Comparison of ENCODE assay signal across 8 mouse cellular contexts in the genomic region with DNA sequence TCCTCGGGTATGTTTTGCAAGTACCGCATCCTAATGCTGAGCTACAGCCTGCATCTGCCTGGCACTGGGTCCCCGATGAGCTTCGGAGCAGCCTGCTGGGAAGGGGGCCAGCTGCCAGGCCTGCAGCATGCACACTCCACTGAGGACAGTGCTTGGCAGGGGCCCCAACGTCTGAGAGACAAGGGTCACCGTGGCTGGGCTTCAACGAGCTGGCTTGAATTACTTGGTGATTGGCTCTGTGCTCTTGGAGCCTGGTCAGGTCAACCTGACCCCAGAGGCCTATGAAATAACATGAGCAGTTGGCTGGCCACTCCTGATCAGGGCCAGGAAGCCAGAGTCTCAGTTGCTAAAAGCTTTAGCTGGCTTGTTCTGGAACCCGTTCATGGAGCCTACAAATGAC.
DNase-seq lines count a peak whose midpoint lies in the region; ATAC-seq and TF ChIP-seq lines count a peak whose summit lies in the region.

No protein-coding gene starts in this region.

- no peak overlapping the region for H3K9ac ChIP-seq in embryonic facial prominence, embryonic 11.5 days (replicated peaks; ENCODE audit: low read length)
- H3K9ac ChIP-seq in heart, postnatal 0 days (replicated peaks; ENCODE audit: low read depth, low read length) = no peak overlapping the region
- H3K9ac ChIP-seq in midbrain, postnatal 0 days (replicated peaks; ENCODE audit: low read length, poor library complexity, severe bottlenecking) = no peak overlapping the region

- peak; percentile 48 for DNase-seq in urinary bladder, adult 2 months (ENCODE audit: low spot score)
- no peak for DNase-seq in urinary bladder, postnatal 10 days (ENCODE audit: low spot score)
- DNase-seq in embryonic facial prominence, embryonic 11.5 days (ENCODE audit: low spot score) = no peak
- DNase-seq in heart, postnatal 0 days (ENCODE audit: low spot score) = peak; percentile 53
- DNase-seq in layer of hippocampus, postnatal 14 days (ENCODE audit: low spot score in 2 of 2) = peak; percentile 74 to 89
- DNase-seq in midbrain, postnatal 0 days (ENCODE audit: low spot score) = peak; percentile 89
- no peak for DNase-seq in thymus, postnatal 14 days

- H3K4me1 ChIP-seq in embryonic facial prominence, embryonic 11.5 days (ENCODE audit: control insufficient read depth, insufficient read depth, low read length) = no peaks in the 10 kb centered on the region; the same call in 1 of the 2 replicates
- H3K4me1 ChIP-seq in heart, postnatal 0 days (ENCODE audit: control insufficient read depth, insufficient read depth) = 0 out of 2 replicates have a peak, but pooled peaks cover 8% of the 10 kb centered on the region
- no peaks in the 10 kb centered on the region for H3K4me1 ChIP-seq in midbrain, postnatal 0 days (ENCODE audit: insufficient read depth, low read length)

- no peaks in the 10 kb centered on the region for H3K9me3 ChIP-seq in embryonic facial prominence, embryonic 11.5 days (replicated peaks; ENCODE audit: control insufficient read depth, low read length)
- H3K9me3 ChIP-seq in heart, postnatal 0 days (replicated peaks; ENCODE audit: control insufficient read depth, low read length) = no peaks in the 10 kb centered on the region
- H3K9me3 ChIP-seq in midbrain, postnatal 0 days (ENCODE audit: low read length) = no peaks in the 10 kb centered on the region

- ATAC-seq in embryonic facial prominence, embryonic 11.5 days (replicated peaks; ENCODE audit: insufficient number of reproducible peaks, low FRiP score, low TSS enrichment, low read depth) = 0 out of 2 replicates have a peak, but pooled peaks have one; percentile 26
- ATAC-seq in heart, postnatal 0 days (ENCODE audit: insufficient read depth, low read depth) = peak; percentile 88
- ATAC-seq in midbrain, postnatal 0 days (ENCODE audit: low FRiP score) = peak; percentile 75
- ATAC-seq in megakaryocyte, adult 5-6 weeks (ENCODE audit: poor library complexity, severe bottlenecking) = no peak

- H3K27me3 ChIP-seq in embryonic facial prominence, embryonic 11.5 days (ENCODE audit: control insufficient read depth, insufficient read depth, low read length) = no peaks in the 10 kb centered on the region
- H3K27me3 ChIP-seq in heart, postnatal 0 days (ENCODE audit: control insufficient read depth, insufficient read depth, low read length) = peaks cover 37% of the 10 kb centered on the region
- H3K27me3 ChIP-seq in midbrain, postnatal 0 days (ENCODE audit: insufficient read depth, low read length) = peaks cover 12% of the 10 kb centered on the region; the same call in 1 of the 2 replicates

- no peak overlapping the region for H3K4me3 ChIP-seq in embryonic facial prominence, embryonic 11.5 days (ENCODE audit: low read depth, low read length)
- H3K4me3 ChIP-seq in heart, postnatal 0 days (ENCODE audit: low read depth, low read length) = no peak overlapping the region
- H3K4me3 ChIP-seq in midbrain, postnatal 0 days (ENCODE audit: low read depth, low read length) = no peak overlapping the region

- no peaks in the 10 kb centered on the region for H3K36me3 ChIP-seq in embryonic facial prominence, embryonic 11.5 days (replicated peaks; ENCODE audit: control insufficient read depth, insufficient read depth, low read depth, low read length)
- no peaks in the 10 kb centered on the region for H3K36me3 ChIP-seq in heart, postnatal 0 days (replicated peaks; ENCODE audit: control insufficient read depth, insufficient read depth, low read length)
- H3K36me3 ChIP-seq in midbrain, postnatal 0 days (ENCODE audit: insufficient read depth, low read length) = no peaks in the 10 kb centered on the region

- H3K27ac ChIP-seq in embryonic facial prominence, embryonic 11.5 days (replicated peaks; ENCODE audit: low read depth, low read length) = no peak overlapping the region
- H3K27ac ChIP-seq in heart, postnatal 0 days (ENCODE audit: low read depth) = no peak overlapping the region
- H3K27ac ChIP-seq in midbrain, postnatal 0 days (ENCODE audit: low read depth, low read length) = no peak overlapping the region

- WGBS in embryonic facial prominence, embryonic 11.5 days = 49% methylated on average over 8 of the region's 8 CpGs
- WGBS in heart, postnatal 0 days = 37% methylated on average over 8 of the region's 8 CpGs
- 65% methylated on average over 8 of the region's 8 CpGs for WGBS in midbrain, postnatal 0 days

- no peak overlapping the region for H3K4me2 ChIP-seq in embryonic facial prominence, embryonic 11.5 days (ENCODE audit: low read depth, low read length)
- no peak overlapping the region for H3K4me2 ChIP-seq in heart, postnatal 0 days (ENCODE audit: low read depth, low read length)
- no peak overlapping the region for H3K4me2 ChIP-seq in midbrain, postnatal 0 days (ENCODE audit: low read depth, low read length, poor library complexity, severe bottlenecking)

- TF ChIP-seq CTCF in heart, postnatal 0 days (IDR thresholded peaks at IDR 0.05; ENCODE audit: low read depth) = no peak
- TF ChIP-seq CTCF in midbrain, postnatal 0 days (IDR thresholded peaks at IDR 0.05) = no peak

- TF ChIP-seq EP300 in heart, postnatal 0 days (IDR thresholded peaks at IDR 0.05; ENCODE audit: low read depth) = no peak

Comparison
In these comparisons a context has a peak if more than half of its experiments do, and no peak if none do; other contexts are left out.
1. DNase-seq: peak in urinary bladder, adult 2 months (single experiment), heart, postnatal 0 days (single experiment), layer of hippocampus, postnatal 14 days (2 of 2) and midbrain, postnatal 0 days (single experiment); none in urinary bladder, postnatal 10 days (single experiment), embryonic facial prominence, embryonic 11.5 days (single experiment) and thymus, postnatal 14 days (single experiment).